Mouse (Mus musculus) layer of hippocampus, adult 8-10 months (tissue): Measurements from ENCODE around the gene Crtc3. TPM values are rescaled to one million over a fixed set of nuclear protein-coding genes. Genes with fewer than 3 reads are reported as not detected.

ENCODE experiments used
- DNase-seq, 2 experiments: peaks; one replicate each; pipeline ENCODE4 v3.0.0; 2022; ENCODE audit warnings: low spot score in 2 of 2
- total RNA-seq, 4 experiments: library from RNA; stranded (reverse); gene quantifications; 2 replicates each; pipeline ENCODE4 v1.2.4; 2022

Gene Crtc3
- total RNA-seq, 4 experiments from 2014 or later, result 20.5 to 24.6 (median 21.8) TPM

DNA sequence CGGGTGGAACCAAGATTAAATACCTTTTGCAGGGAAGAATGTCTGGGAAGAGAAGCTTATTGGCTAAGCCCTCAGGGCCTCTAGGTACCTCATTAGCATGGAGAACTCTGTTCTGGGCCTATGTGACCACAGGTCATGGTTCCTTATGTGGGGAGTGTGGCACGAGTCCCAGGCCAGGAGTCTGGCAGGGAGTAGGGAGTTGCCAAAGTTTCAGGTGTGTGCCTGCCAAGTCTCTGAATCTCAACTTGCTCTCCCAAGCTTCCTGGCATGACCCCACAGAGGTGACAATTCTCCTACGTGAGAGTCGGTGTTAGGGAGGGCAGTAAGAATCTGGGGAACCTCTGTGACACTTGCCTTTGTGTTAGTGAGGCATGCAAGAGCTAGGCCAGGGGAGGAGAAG, 131.5 kb downstream of the Crtc3 start:
- DNase-seq, result no peak

DNA sequence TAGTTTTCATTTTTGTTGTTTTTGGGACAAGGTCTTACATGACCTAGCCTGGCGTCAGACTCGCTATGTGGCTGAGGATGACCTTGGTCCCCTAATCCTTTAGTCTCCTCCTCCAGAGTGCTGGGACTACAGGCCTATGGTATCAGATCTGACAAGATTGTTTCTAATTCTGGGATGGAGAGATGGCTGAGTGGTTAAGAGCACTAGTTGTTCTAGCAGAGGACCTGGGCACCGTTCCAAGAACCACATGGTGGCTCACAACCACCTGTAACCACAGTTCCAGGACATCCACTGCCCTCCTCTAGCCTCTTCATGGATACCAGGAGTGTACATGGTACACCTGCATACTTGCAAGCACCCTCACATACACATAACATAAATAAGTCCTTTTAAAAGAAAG, 132.5 kb downstream of the Crtc3 start:
- DNase-seq, result no peak

DNA sequence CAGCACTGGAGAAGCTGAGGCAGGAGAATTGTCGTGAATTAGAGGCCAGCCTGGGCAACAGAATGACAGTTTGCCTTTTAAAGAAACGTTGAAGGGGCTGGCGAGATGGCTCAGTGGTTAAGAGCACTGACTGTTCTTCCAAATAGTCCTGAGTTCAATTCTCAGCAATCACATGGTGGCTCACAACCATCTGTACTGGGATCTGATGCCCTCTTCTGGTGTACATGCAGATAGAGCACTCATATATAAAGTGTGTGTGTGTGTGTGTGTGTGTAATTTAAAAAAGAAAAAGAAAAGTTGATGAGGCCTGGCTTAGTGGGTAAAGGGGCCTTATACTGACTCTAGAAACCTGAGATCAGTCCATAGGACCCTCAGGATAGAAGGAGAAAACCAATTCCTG, 133.5 kb downstream of the Crtc3 start:
- DNase-seq, result no peak

DNA sequence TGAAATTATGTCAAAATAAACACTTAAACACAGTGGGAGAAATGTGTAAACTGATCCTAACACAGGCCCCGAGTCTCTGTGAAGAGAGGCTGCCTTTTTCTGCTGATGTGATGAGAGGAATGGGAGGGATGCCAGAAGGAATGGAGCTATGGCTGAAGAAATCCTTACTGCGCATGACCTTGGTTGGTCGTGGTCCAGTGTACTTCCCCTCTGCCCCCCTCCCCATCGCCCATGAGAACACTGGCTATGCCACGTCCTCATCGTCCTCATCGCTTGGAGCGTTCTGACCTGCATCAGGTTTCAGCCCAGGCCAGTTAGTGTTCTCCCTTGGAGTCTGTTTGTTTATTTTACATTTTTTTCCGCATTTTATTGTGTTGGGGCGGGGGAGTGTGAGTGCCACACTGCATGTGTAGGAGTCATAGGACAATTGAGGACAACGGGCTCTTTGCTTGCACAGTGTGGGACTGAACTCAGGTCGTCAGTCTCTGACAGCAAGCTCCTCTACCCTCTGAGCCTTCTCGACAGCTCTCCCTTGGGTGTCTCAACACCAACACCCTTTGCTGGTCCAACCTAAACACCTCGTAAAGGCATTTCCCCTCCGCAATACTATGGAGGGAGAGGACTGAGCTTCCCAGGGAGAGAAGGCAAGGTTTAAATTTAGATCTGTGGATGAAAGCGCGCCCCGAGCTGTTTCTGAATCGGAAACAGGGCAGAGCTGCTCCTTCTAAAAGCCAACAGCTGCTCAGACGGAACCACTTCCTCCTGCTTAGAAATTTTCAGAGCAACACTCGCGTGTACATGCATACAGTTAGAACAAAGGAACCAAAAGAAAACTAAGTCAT, 134.3 kb downstream of the Crtc3 start:
- no peak for DNase-seq

DNA sequence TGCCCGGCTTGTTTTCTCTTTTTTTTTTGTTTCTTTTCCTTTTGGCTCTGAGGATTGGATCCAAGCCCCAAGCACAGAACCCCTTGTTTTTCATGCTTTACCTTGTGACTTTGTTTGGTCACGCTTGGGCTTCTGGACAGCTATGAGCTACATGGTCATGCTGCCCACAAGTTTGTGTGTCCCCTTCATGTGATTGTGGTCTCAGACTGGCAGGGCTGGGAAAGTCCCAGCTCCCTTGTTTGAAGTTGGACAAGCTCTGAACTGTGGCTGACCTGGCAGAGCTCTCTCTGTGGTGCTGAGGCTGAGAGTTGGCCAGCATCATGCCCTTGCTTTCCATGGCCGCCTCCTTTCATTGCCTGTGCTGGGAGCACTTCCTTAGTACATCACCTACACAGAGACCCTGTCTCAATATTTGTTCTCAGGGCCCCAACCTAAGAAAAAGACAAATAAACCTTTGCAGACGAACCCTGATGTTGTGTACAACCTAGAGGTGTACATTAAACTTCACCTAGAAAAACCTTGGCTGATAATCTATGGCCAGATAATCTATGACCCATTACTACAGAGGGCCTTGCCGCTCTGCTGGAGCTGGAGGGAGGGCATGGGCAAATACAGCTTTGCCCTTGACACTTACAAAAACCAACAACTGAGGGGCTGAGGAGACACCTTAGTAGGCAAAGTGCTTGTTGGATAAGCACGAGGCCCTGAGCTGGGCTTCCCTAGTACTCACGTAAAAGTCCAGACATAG, 140.0 kb downstream of the Crtc3 start:
- no peak for DNase-seq

DNA sequence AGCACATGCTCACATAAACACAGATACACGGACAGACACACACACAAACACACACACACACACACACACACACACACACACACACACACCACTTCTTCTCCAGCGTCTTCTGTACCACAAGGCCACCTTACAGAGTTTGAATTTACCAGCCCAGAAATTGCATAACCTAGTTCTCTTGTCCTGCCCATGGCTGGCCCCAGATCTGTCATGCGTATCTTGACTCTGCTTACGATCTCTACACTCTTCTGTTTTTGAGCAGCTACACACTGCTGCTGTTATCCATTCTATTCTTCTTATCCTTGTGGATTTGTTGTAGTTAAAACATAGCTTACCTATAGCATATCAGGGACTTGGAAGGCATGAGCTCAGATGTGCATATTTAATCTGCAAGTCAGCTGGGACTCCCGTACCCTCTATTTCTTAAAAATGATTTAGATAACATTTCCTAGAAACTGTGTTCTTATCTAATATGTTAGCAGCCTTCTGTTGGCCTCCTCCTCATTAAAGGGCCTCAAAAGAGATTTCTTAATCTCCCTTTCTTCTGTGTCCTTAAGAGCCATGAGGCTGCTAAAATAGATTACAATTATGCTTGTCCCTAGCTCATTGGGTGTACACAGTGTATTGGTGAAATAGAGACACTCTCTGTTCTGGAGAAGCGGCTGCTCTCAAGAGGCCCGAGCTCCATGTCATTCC, 146.4 kb downstream of the Crtc3 start:
- DNase-seq, result no peak

DNA sequence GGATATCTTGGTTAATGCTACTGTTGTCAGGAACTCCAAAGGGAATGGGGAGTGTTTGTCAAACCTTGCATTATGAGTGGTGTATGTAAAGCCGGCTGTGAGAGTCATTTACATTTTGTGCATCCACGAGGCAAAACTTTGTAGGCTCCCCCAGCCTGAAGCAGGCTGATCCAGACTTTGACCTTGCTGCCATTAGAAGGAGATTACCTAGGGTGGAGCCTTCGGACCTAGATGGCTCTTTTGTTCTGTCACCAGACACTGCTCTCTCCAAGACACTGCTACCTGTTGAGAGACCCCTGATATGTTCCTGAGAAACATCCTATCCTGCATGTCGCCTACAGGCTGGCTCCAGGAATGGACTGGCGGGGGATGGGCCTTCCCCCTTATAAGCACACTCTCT, 149.1 kb downstream of the Crtc3 start:
- DNase-seq, result no peak

Other genes with a start within 250 kb of the Crtc3 start
- 1 to 10 TPM; 3.5 to 5.2 (median 4.8) TPM for gene Blm, start 153.8 kb downstream of the Crtc3 start, total RNA-seq
- gene Iqgap1, start 137.1 kb upstream of the Crtc3 start, total RNA-seq, result 10 to 100 TPM; 26.3 to 29.4 (median 26.8) TPM
- gene Zscan2, start 172.0 kb upstream of the Crtc3 start, total RNA-seq, result 10 to 100 TPM; 11.8 to 15.0 (median 13.5) TPM
- 10 to 100 TPM; 26.9 to 36.3 (median 30.5) TPM for gene Wdr73, start 212.4 kb upstream of the Crtc3 start, total RNA-seq
- 10 to 100 TPM in 1 of 4 experiments, 1 to 10 TPM in 3; 8.3 to 12.2 (median 9.2) TPM for gene Nmb, start 216.2 kb upstream of the Crtc3 start, total RNA-seq